Mouse (Mus musculus) neural tube, embryonic 15.5 days (tissue): ENCODE measurements around the gene Tgfa. TPM values are rescaled to one million over a fixed set of nuclear protein-coding genes. Genes with fewer than 3 reads are reported as not detected.

Source experiments
- ATAC-seq: fragments of 200-750 bp; cut with Nextera tagmentation; 2 replicates; pipeline ENCODE4 v1.8.0; 2017; ENCODE audit warnings: mild to moderate bottlenecking, moderate TSS enrichment, moderate library complexity; ENCODE audit not compliant: low FRiP score
- H3K27ac ChIP-seq: fragments of 300-500 bp; sonication (generic); replicated peaks from 2 replicates; pipeline ENCODE4 v1.5.1; 2015; ENCODE audit warnings: mild to moderate bottlenecking, inconsistent platforms
- H3K27me3 ChIP-seq: fragments of 300-500 bp; sonication (generic); replicated peaks from 2 replicates; pipeline ENCODE4 v1.6.1; 2015; ENCODE audit warnings: inconsistent platforms
- H3K36me3 ChIP-seq: fragments of 300-500 bp; sonication (generic); 2 replicates; pipeline ENCODE4 v1.6.1; 2015; ENCODE audit warnings: inconsistent platforms
- H3K4me1 ChIP-seq: fragments of 300-500 bp; sonication (generic); 2 replicates; pipeline ENCODE4 v1.6.1; 2015; ENCODE audit warnings: inconsistent platforms
- H3K4me2 ChIP-seq: fragments of 300-500 bp; sonication (generic); 2 replicates; pipeline ENCODE4 v1.6.1; 2015; ENCODE audit warnings: inconsistent platforms, mild to moderate bottlenecking, moderate library complexity
- H3K4me3 ChIP-seq: fragments of 300-500 bp; sonication (generic); replicated peaks from 2 replicates; pipeline ENCODE4 v1.5.1; 2015; ENCODE audit warnings: mild to moderate bottlenecking, inconsistent platforms
- H3K9ac ChIP-seq: fragments of 300-500 bp; sonication (generic); replicated peaks from 2 replicates; pipeline ENCODE4 v1.6.1; 2015; ENCODE audit warnings: mild to moderate bottlenecking, inconsistent platforms
- H3K9me3 ChIP-seq: fragments of 300-500 bp; sonication (generic); replicated peaks from 2 replicates; pipeline ENCODE4 v1.6.1; 2016; ENCODE audit warnings: inconsistent platforms
- WGBS: fragments of 180-500 bp; shearing (Covaris S2); methylation state at CpG from one replicate; pipeline ENCODE4 v1.1.7; 2015; ENCODE audit warnings: mixed read lengths; 5-methylcytosine and 5-hydroxymethylcytosine counted together
- polyA plus RNA-seq: library from polyadenylated mRNA; unstranded; fragments of >200 nt; fragmentation: Nextera tagmentation; extraction: Ambion mirVana; gene quantifications from 2 replicates; pipeline ENCODE4 v1.2.1, GENCODE M21; 2015

Gene Tgfa
- polyA plus RNA-seq, 1 experiment from 2014 or later: 18.6 TPM

DNA sequence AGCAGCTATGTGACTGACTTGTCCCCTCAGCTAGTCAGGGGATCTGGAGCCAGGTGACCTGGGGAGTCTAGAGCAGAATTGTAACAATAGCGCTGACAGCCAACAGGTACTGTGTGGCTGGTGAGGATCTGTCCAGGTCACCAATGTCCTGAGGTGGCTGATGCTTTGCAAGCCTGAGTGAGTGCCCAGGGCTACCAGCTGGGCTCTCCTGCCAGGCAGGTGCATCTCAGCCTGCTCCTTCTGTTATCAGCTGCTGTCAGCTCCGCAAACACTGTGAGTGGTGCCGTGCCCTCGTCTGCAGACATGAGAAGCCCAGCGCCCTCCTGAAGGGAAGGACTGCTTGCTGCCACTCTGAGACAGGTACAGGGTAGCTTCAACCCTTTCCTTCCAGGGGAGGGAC is 76.1 kb downstream of the Tgfa start:
- H3K27me3 ChIP-seq: no peaks in the 10 kb centered on the region
- ATAC-seq: no peak
- 90% methylated on average over 5 of the region's 5 CpGs for WGBS
- H3K36me3 ChIP-seq: no peaks in the 10 kb centered on the region
- no peak overlapping the region for H3K27ac ChIP-seq
- no peak overlapping the region for H3K4me2 ChIP-seq
- no peak overlapping the region for H3K4me3 ChIP-seq
- H3K9me3 ChIP-seq: no peaks in the 10 kb centered on the region
- 0 out of 2 replicates have a peak, but pooled peaks cover 3% of the 10 kb centered on the region for H3K4me1 ChIP-seq
- no peak overlapping the region for H3K9ac ChIP-seq

GRCm38 (mm10) chr6:86275704-86276103 is 80.7 kb downstream of the Tgfa start:
- no peak for ATAC-seq
- H3K4me3 ChIP-seq: no peak overlapping the region
- WGBS: 97% methylated on average over 4 of the region's 4 CpGs
- no peak overlapping the region for H3K9ac ChIP-seq
- H3K27ac ChIP-seq: no peak overlapping the region
- H3K4me1 ChIP-seq: no peaks in the 10 kb centered on the region
- H3K36me3 ChIP-seq: no peaks in the 10 kb centered on the region
- H3K27me3 ChIP-seq: no peaks in the 10 kb centered on the region
- no peak overlapping the region for H3K4me2 ChIP-seq
- H3K9me3 ChIP-seq: no peaks in the 10 kb centered on the region

- Histone ChIP-seq H3K36me3 (no peaks in the 10 kb centered on the region), H3K27ac (no peak overlapping the region), H3K4me3 (no peak overlapping the region), H3K27me3 (no peaks in the 10 kb centered on the region), H3K4me1 (no peaks in the 10 kb centered on the region), H3K9ac (no peak overlapping the region), H3K4me2 (no peak overlapping the region), H3K9me3 (no peaks in the 10 kb centered on the region)
- 92% methylated on average over 2 of the region's 2 CpGs for WGBS
- no peak for ATAC-seq
Observed at GRCm38 (mm10) chr6:86276816-86277215, 81.8 kb downstream of the Tgfa start.

DNA sequence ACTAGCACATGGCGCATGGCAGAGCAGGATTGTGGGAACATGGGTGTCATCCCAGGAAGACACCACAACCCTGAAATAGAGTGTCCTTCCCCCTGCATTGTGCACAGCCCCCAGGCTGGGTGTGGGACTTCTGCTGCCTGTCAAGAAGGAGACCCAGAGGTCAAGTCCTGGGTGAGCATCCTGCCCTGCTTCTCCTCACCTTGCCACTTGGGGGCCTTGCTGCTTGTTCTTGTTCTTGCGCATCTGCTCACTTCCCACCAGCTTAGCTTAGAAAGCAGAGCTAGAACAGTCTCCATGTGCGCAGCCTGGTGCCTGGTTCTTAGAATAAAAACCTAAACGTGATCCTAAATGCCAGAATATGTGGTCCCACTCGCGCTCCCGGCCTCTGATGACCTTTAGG is 82.6 kb downstream of the Tgfa start:
- no peaks in the 10 kb centered on the region for H3K36me3 ChIP-seq
- WGBS: 77% methylated on average over 7 of the region's 7 CpGs
- no peak for ATAC-seq

DNA sequence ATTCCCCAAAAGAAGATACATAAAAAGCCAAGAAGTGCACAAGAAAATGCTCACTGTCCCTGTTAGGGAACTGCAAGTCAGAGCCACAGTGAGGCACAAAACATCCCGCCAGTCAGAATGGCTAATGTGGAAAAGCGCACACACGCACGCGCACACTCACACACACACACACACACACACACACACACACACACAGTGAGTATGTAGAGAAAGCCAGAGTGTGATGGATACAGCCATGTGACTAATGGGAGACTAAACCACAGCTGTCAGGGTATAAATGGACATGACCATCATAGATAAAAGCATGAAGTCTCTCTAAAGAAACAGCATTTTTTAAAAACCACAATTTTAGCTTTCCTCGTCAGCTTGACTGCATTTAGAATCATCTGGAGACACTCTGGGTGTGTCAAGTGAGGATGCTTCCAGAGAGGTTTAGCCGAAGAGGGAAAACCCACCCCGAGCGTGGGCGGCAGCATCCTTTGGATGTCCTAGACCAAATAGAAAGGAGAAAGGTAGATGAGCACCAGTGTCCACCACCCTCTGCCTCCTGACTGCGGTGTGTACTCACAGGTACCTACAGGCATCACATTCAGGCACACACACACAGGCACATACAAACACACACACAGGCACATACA is 86.7 kb downstream of the Tgfa start:
- Histone ChIP-seq H3K9me3 (no peaks in the 10 kb centered on the region), H3K4me2 (no peak overlapping the region), H3K4me3 (no peak overlapping the region), H3K4me1 (no peaks in the 10 kb centered on the region), H3K27ac (no peak overlapping the region), H3K9ac (no peak overlapping the region), H3K36me3 (no peaks in the 10 kb centered on the region), H3K27me3 (no peaks in the 10 kb centered on the region)
- 91% methylated on average over 11 of the region's 11 CpGs for WGBS
- ATAC-seq: no peak

More for the DNA sequence above, 82.6 kb downstream of the Tgfa start:
- H3K4me2 ChIP-seq: no peak overlapping the region
- no peaks in the 10 kb centered on the region for H3K9me3 ChIP-seq
- H3K27me3 ChIP-seq: no peaks in the 10 kb centered on the region
- H3K4me3 ChIP-seq: no peak overlapping the region
- no peaks in the 10 kb centered on the region for H3K4me1 ChIP-seq
- no peak overlapping the region for H3K27ac ChIP-seq
- H3K9ac ChIP-seq: no peak overlapping the region

DNA sequence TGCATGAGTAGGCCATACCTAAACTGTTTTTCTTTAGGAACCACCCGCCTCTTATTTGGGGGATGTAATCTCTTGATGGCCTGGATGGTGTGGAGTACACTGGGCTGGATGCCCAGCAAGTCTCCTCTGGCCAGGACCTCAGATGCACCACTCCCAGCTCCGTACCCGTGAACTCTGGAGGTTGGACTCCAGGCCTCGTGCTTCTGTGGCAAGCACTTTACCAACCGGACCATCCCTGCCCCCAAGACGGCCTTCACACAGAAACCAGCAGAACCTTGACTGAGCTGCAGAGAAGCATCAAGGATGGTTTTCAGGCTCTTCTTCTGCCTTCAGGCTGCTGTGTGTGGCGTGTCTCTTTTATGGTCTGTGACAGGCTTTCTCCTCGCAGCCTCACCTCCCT is 98.3 kb downstream of the Tgfa start:
- WGBS: 72% methylated on average over 8 of the region's 8 CpGs
- no peak overlapping the region for H3K27ac ChIP-seq
- no peaks in the 10 kb centered on the region for H3K27me3 ChIP-seq

DNA sequence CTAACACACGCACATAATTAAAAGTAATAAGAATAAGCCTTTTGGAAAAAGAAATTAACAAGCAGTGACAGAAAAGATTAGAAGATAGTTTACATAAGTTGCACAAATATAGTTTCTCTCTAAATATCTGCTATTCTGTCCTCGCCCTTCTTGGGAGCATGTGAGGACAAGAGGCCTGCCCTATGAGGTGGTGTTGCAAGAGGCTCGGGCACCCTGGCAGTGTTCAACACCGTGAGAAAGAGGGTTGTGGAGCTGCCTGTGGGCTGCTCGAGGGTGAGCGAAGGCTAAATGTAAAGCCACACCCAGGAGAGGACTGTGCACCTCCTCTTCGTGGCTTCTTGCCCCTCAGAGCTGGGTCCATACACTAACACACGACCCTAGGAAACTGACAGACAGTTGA is 100.4 kb downstream of the Tgfa start:
- no peaks in the 10 kb centered on the region for H3K36me3 ChIP-seq

More for the DNA sequence above, 98.3 kb downstream of the Tgfa start:
- Histone ChIP-seq H3K9ac (no peak overlapping the region), H3K4me1 (no peaks in the 10 kb centered on the region), H3K4me2 (no peak overlapping the region), H3K4me3 (no peak overlapping the region), H3K9me3 (no peaks in the 10 kb centered on the region), H3K36me3 (no peaks in the 10 kb centered on the region)
- no peak for ATAC-seq

DNA sequence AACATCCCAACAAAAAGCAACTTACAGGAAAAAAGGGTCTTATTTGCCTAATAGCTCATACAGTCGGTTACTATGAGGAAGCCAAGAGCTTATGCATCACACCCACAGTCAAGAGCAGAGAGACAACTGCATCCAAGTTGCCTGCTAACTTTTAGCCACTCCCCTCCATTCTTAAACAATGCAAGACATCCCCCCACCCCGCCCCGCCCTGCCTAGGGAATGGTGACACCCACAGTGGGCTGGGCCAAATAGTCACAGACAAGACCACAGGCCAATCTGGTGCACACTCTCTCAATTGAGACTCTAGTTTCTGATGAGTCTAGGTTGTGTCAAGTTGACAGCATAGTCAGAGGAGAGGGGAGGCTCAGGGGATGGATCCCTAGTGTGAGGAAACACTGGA is 101.1 kb downstream of the Tgfa start:
- ATAC-seq: no peak
- Histone ChIP-seq H3K27me3 (no peaks in the 10 kb centered on the region), H3K4me2 (no peak overlapping the region), H3K4me3 (no peak overlapping the region), H3K36me3 (no peaks in the 10 kb centered on the region), H3K4me1 (no peaks in the 10 kb centered on the region), H3K9ac (no peak overlapping the region), H3K9me3 (no peaks in the 10 kb centered on the region), H3K27ac (no peak overlapping the region)
- 96% methylated on average over 3 of the region's 3 CpGs for WGBS

More for the DNA sequence above, 100.4 kb downstream of the Tgfa start:
- H3K9ac ChIP-seq: no peak overlapping the region
- no peak overlapping the region for H3K4me3 ChIP-seq
- H3K27me3 ChIP-seq: no peaks in the 10 kb centered on the region
- no peaks in the 10 kb centered on the region for H3K4me1 ChIP-seq
- H3K4me2 ChIP-seq: no peak overlapping the region
- ATAC-seq: no peak
- H3K27ac ChIP-seq: no peak overlapping the region
- no peaks in the 10 kb centered on the region for H3K9me3 ChIP-seq
- 91% methylated on average over 8 of the region's 8 CpGs for WGBS

DNA sequence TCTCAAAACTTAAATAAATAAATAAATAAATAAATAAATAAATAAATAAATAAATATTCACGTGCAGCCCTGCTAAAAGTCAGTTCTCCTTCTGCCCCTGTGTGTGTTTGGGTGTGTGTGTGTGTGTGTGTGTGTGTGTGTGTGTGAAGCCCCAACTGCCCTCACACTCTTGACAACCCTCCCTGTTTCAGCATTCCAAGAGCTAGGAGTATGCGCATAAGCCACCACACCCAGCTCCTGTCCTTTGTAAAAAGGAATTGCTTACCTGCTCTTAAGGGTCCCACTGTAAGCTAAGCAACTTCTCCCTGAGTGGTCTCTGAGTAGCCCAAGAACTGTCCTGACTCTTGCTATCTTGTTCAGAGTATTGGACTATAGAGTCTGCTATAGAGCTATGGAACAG is 101.9 kb downstream of the Tgfa start:
- WGBS: 98% methylated on average over 2 of the region's 2 CpGs

DNA sequence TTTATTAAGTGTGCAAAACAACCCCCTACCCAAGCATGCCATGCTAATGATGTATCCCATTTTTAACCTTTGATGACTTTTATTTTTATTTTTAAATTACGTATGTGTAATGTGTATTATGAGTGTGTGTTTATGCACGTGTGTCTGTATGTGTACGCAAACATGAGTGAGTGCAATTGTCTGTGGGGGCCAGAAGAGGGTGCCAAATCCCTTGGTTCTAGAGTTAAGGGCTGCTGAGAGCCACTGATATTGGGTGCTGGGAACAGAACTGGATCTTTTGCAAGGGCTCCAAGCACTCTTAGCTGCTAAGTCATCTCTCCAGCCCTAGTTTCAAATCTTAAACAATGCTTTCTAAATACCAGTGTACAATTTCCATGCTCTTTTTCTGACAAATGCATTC is 103.9 kb downstream of the Tgfa start:
- no peak overlapping the region for H3K4me3 ChIP-seq
- no peaks in the 10 kb centered on the region for H3K36me3 ChIP-seq
- no peak for ATAC-seq
- WGBS: 96% methylated on average over 3 of the region's 3 CpGs
- no peaks in the 10 kb centered on the region for H3K4me1 ChIP-seq
- H3K27ac ChIP-seq: no peak overlapping the region
- no peaks in the 10 kb centered on the region for H3K27me3 ChIP-seq
- H3K9me3 ChIP-seq: no peaks in the 10 kb centered on the region
- H3K4me2 ChIP-seq: no peak overlapping the region
- no peak overlapping the region for H3K9ac ChIP-seq

More for the DNA sequence above, 101.9 kb downstream of the Tgfa start:
- no peaks in the 10 kb centered on the region for H3K27me3 ChIP-seq
- H3K4me1 ChIP-seq: no peaks in the 10 kb centered on the region
- no peak overlapping the region for H3K27ac ChIP-seq
- H3K9me3 ChIP-seq: no peaks in the 10 kb centered on the region
- H3K4me3 ChIP-seq: no peak overlapping the region
- ATAC-seq: no peak
- H3K36me3 ChIP-seq: no peaks in the 10 kb centered on the region
- H3K4me2 ChIP-seq: no peak overlapping the region
- no peak overlapping the region for H3K9ac ChIP-seq

GRCm38 (mm10) chr6:86299381-86299780 is 104.4 kb downstream of the Tgfa start:
- no peak overlapping the region for H3K4me2 ChIP-seq
- no peak for ATAC-seq
- H3K4me1 ChIP-seq: no peaks in the 10 kb centered on the region
- H3K36me3 ChIP-seq: no peaks in the 10 kb centered on the region
- WGBS: 87% methylated on average over 2 of the region's 2 CpGs
- no peak overlapping the region for H3K9ac ChIP-seq
- H3K4me3 ChIP-seq: no peak overlapping the region
- no peaks in the 10 kb centered on the region for H3K27me3 ChIP-seq
- no peak overlapping the region for H3K27ac ChIP-seq
- no peaks in the 10 kb centered on the region for H3K9me3 ChIP-seq

GRCm38 (mm10) chr6:86305680-86306079 is 110.7 kb downstream of the Tgfa start:
- no peaks in the 10 kb centered on the region for H3K36me3 ChIP-seq

More at GRCm38 (mm10) chr6:86305680-86306079, 110.7 kb downstream of the Tgfa start:
- Histone ChIP-seq H3K27ac (no peak overlapping the region), H3K4me3 (no peak overlapping the region), H3K4me1 (no peaks in the 10 kb centered on the region), H3K4me2 (no peak overlapping the region), H3K9ac (no peak overlapping the region), H3K27me3 (no peaks in the 10 kb centered on the region), H3K9me3 (no peaks in the 10 kb centered on the region)
- WGBS: 85% methylated on average over 4 of the region's 4 CpGs
- ATAC-seq: no peak
